Mouse (Mus musculus): ENCODE results near the gene Oprd1.
A peak's percentile ranks its signal among the peaks of the same experiment; 100 is the strongest.

Gene Oprd1

GRCm38 (mm10) chr4:132133920-132134319 lies 10.4 kb downstream of the Oprd1 start:
- peak; percentile 93 for DNase-seq (ENCODE audit: low read depth, low spot score)

- no peak for DNase-seq (ENCODE audit: low read depth, low spot score)
Observed at GRCm38 (mm10) chr4:132133381-132133780, 10.9 kb downstream of the Oprd1 start.

- DNase-seq (ENCODE audit: low read depth, low spot score): no peak
Observed at GRCm38 (mm10) chr4:132132297-132132696, 12.0 kb downstream of the Oprd1 start.

- DNase-seq (ENCODE audit: low read depth, low spot score): no peak
Observed at GRCm38 (mm10) chr4:132131790-132132189, 12.5 kb downstream of the Oprd1 start.

GRCm38 (mm10) chr4:132131116-132131515 lies 13.2 kb downstream of the Oprd1 start:
- DNase-seq (ENCODE audit: low read depth, low spot score): peak; percentile 73

GRCm38 (mm10) chr4:132130645-132131044 lies 13.6 kb downstream of the Oprd1 start:
- DNase-seq (ENCODE audit: low read depth, low spot score): peak; percentile 81

- DNase-seq (ENCODE audit: low read depth, low spot score): no peak
Observed at GRCm38 (mm10) chr4:132130134-132130533, 14.2 kb downstream of the Oprd1 start.

GRCm38 (mm10) chr4:132128997-132129636 lies 15.2 kb downstream of the Oprd1 start:
- peak; percentile 87 for DNase-seq (ENCODE audit: low read depth, low spot score)

GRCm38 (mm10) chr4:132127091-132127490 lies 17.2 kb downstream of the Oprd1 start:
- DNase-seq (ENCODE audit: low read depth, low spot score): peak; percentile 34

- no peak for DNase-seq (ENCODE audit: low read depth, low spot score)
Observed at GRCm38 (mm10) chr4:132123166-132123565, 21.1 kb downstream of the Oprd1 start.

- peak; percentile 60 for DNase-seq (ENCODE audit: low read depth, low spot score)
Observed at GRCm38 (mm10) chr4:132121674-132122073, 22.6 kb downstream of the Oprd1 start.

- no peak for DNase-seq (ENCODE audit: low read depth, low spot score)
Observed at GRCm38 (mm10) chr4:132119566-132119965, 24.7 kb downstream of the Oprd1 start.

- no peak for DNase-seq (ENCODE audit: low read depth, low spot score)
Observed at GRCm38 (mm10) chr4:132116315-132116714, 28.0 kb downstream of the Oprd1 start.

- no peak for DNase-seq (ENCODE audit: low read depth, low spot score)
Observed at GRCm38 (mm10) chr4:132113411-132114095, 30.7 kb downstream of the Oprd1 start.

GRCm38 (mm10) chr4:132111227-132111626 lies 33.1 kb downstream of the Oprd1 start:
- no peak for DNase-seq (ENCODE audit: low read depth, low spot score)

GRCm38 (mm10) chr4:132108221-132108620 lies 36.1 kb downstream of the Oprd1 start:
- no peak for DNase-seq (ENCODE audit: low read depth, low spot score)

- DNase-seq (ENCODE audit: low read depth, low spot score): no peak
Observed at GRCm38 (mm10) chr4:132101152-132101551, 43.1 kb downstream of the Oprd1 start.

- no peak for DNase-seq (ENCODE audit: low read depth, low spot score)
Observed at GRCm38 (mm10) chr4:132099548-132099947, 44.7 kb downstream of the Oprd1 start.

GRCm38 (mm10) chr4:132095043-132095442 lies 49.2 kb downstream of the Oprd1 start:
- DNase-seq (ENCODE audit: low read depth, low spot score): no peak

- DNase-seq (ENCODE audit: low read depth, low spot score): no peak
Observed at GRCm38 (mm10) chr4:132093928-132094327, 50.4 kb downstream of the Oprd1 start.

GRCm38 (mm10) chr4:132093136-132093535 lies 51.1 kb downstream of the Oprd1 start:
- DNase-seq (ENCODE audit: low read depth, low spot score): no peak

GRCm38 (mm10) chr4:132088921-132089320 lies 55.4 kb downstream of the Oprd1 start:
- DNase-seq (ENCODE audit: low read depth, low spot score): peak; percentile 72

- no peak for DNase-seq (ENCODE audit: low read depth, low spot score)
Observed at GRCm38 (mm10) chr4:132085114-132085513, 59.2 kb downstream of the Oprd1 start.
